Mouse (Mus musculus): ENCODE data around the gene Zfp710.

DNA sequence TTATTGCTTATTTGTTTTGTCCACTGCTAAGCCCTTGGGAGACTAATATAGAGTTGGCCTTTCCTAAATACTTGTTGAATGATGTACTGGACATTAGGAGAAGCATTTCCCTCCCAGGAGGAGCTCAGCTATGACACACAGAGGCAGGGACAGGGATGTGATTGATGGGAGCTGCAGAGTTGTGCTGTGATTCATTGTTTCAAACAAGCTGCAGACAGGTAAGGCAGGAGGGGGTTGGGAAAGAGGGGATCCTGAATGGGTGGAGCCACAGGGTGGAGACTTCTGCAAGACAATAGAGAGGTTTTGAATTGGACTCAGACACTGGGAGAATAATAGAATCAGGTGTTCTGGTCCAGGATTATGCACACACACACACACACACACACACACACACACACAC, 5.4 kb downstream of the Zfp710 start:
- TF ChIP-seq CTCF (IDR thresholded peaks at IDR 0.05; ENCODE audit: low read depth, low read length) (no peak), POLR2A (IDR thresholded peaks at IDR 0.05; ENCODE audit: borderline replicate concordance, low read depth, low read length) (no peak)

Data from bone marrow macrophage, adult 2 months (primary cell).